Mouse (Mus musculus) erythroblast, embryonic 14.5 days (primary cell): ENCODE measurements around the gene Col15a1.

Source experiments
- GATA1 ChIP-seq: IDR thresholded peaks from 2 replicates; pipeline ENCODE4 v1.6.1; 2012; ENCODE audit warnings: low read length, inconsistent platforms, mixed read lengths
- TAL1 ChIP-seq: IDR thresholded peaks from 3 replicates; pipeline ENCODE4 v1.6.1; 2012; ENCODE audit warnings: low read length, inconsistent platforms, mixed read lengths

- TF ChIP-seq GATA1: no peak
- no peak for TF ChIP-seq TAL1
Observed at GRCm38 (mm10) chr4:47292956-47293355, 85.0 kb downstream of the Col15a1 start.
